Mouse (Mus musculus): ENCODE measurements around the gene Thbs3. TPM values are rescaled to one million over a fixed set of nuclear protein-coding genes. Genes with fewer than 3 reads are reported as not detected.

The Thbs3 gene
- total RNA-seq, 2 experiments from 2014 or later, result 7.7 to 11.4 TPM

GRCm38 (mm10) chr3:89251365-89251895 lies 36.5 kb downstream of the Thbs3 start:
- peak; percentile 52 to 77 for DNase-seq

- DNase-seq, result no peak
These were observed 40.0 kb downstream of the Thbs3 start for GRCm38 (mm10) chr3:89254994-89255393.

- DNase-seq, result no peak
These were observed 41.2 kb downstream of the Thbs3 start for GRCm38 (mm10) chr3:89256177-89256576.

GRCm38 (mm10) chr3:89259076-89259475 lies 44.1 kb downstream of the Thbs3 start, which contains the start of gene Dpm3:
Gene Dpm3, plus strand, starts transcription at chr3:89259358.
- no peak for DNase-seq

GRCm38 (mm10) chr3:89260211-89260610 lies 45.2 kb downstream of the Thbs3 start:
- no peak for DNase-seq

GRCm38 (mm10) chr3:89262417-89262816 lies 47.4 kb downstream of the Thbs3 start:
- DNase-seq, result peak in 1 of 2 experiments; percentile 23

- peak; percentile 81 to 84 for DNase-seq
These were observed 51.5 kb downstream of the Thbs3 start for GRCm38 (mm10) chr3:89266439-89266893.

GRCm38 (mm10) chr3:89268916-89269315 lies 53.9 kb downstream of the Thbs3 start:
- no peak for DNase-seq

- DNase-seq, result peak; percentile 94 to 95
These were observed 55.2 kb downstream of the Thbs3 start, which contains the start of gene Slc50a1 for GRCm38 (mm10) chr3:89270051-89270755. Gene Slc50a1, minus strand, starts transcription at chr3:89270570.

GRCm38 (mm10) chr3:89270891-89271290 lies 55.9 kb downstream of the Thbs3 start:
- peak; percentile 76 to 81 for DNase-seq

- no peak for DNase-seq
These were observed 56.8 kb downstream of the Thbs3 start for GRCm38 (mm10) chr3:89271760-89272159.

GRCm38 (mm10) chr3:89276061-89276460 lies 61.1 kb downstream of the Thbs3 start:
- no peak for DNase-seq

Small RNA genes lying within 50 kb of the gene (microRNA-seq; reads per million reads assigned to microRNA genes)
- gene Mir92b, result 19.4 reads per million, percentile 33 among the genes with 10 or more reads in this experiment

Other genes with a start within 250 kb of the Thbs3 start
- gene Rusc1, start 121.9 kb upstream of the Thbs3 start, total RNA-seq (2021), result 10 to 100 TPM; 26.9 to 30.8 TPM
- gene Gm43738, start 114.1 kb upstream of the Thbs3 start, total RNA-seq (2021), result under 1 TPM in 1 of 2 experiments, not detected in 1; 0.17 TPM
- gene Fdps, start 113.2 kb upstream of the Thbs3 start, total RNA-seq (2021), result 100 to 1,000 TPM; 353 to 497 TPM
- not detected for gene Pklr, start 79.0 kb upstream of the Thbs3 start, total RNA-seq (2021)
- gene Hcn3, start 55.0 kb upstream of the Thbs3 start, total RNA-seq (2021), result 1 to 10 TPM; 1.9 to 9.7 TPM
- gene Clk2, start 50.4 kb upstream of the Thbs3 start, total RNA-seq (2021), result 10 to 100 TPM; 55.2 to 55.7 TPM
- 10 to 100 TPM; 77.5 to 96.1 TPM for gene Scamp3, start 37.7 kb upstream of the Thbs3 start, total RNA-seq (2021)
- gene Fam189b, start 32.0 kb upstream of the Thbs3 start, total RNA-seq (2021), result 10 to 100 TPM; 13.5 to 17.1 TPM
- 10 to 100 TPM; 64.2 to 70.6 TPM for gene Gba, start 12.3 kb upstream of the Thbs3 start, total RNA-seq (2021)
- gene Mtx1, start 11.9 kb downstream of the Thbs3 start, total RNA-seq (2021), result 100 to 1,000 TPM; 136 to 165 TPM
- under 1 TPM in 1 of 2 experiments, not detected in 1; 0.56 TPM for gene Muc1, start 13.9 kb downstream of the Thbs3 start, total RNA-seq (2021)
- 100 to 1,000 TPM; 114 to 139 TPM for gene Krtcap2, start 30.8 kb downstream of the Thbs3 start, total RNA-seq (2021)
- 1 to 10 TPM; 1.3 to 1.6 TPM for gene Trim46, start 31.1 kb downstream of the Thbs3 start, total RNA-seq (2021)
- 100 to 1,000 TPM; 117 to 130 TPM for gene Dpm3, start 44.2 kb downstream of the Thbs3 start, total RNA-seq (2021)
- 10 to 100 TPM; 42.0 to 47.7 TPM for gene Slc50a1, start 55.4 kb downstream of the Thbs3 start, total RNA-seq (2021)
- 10 to 100 TPM in 1 of 2 experiments, 1 to 10 TPM in 1; 9.8 to 12.5 TPM for gene Efna1, start 66.0 kb downstream of the Thbs3 start, total RNA-seq (2021)
- under 1 TPM; 0.23 to 0.53 TPM for gene Efna3, start 107.8 kb downstream of the Thbs3 start, total RNA-seq (2021)
- 1 to 10 TPM in 1 of 2 experiments, under 1 TPM in 1; 0.93 to 1.3 TPM for gene Efna4, start 122.8 kb downstream of the Thbs3 start, total RNA-seq (2021)
- 10 to 100 TPM; 45.9 to 79.9 TPM for gene Adam15, start 134.8 kb downstream of the Thbs3 start, total RNA-seq (2021)
- gene Dcst2, start 146.8 kb downstream of the Thbs3 start, total RNA-seq (2021), result under 1 TPM; 0.20 to 0.56 TPM
- gene Dcst1, start 150.1 kb downstream of the Thbs3 start, total RNA-seq (2021), result under 1 TPM in 1 of 2 experiments, not detected in 1; 0.56 TPM
- 10 to 100 TPM; 71.9 to 85.2 TPM for gene Zbtb7b, start 179.6 kb downstream of the Thbs3 start, total RNA-seq (2021)
- gene Lenep, start 187.6 kb downstream of the Thbs3 start, total RNA-seq (2021), result 1 to 10 TPM in 1 of 2 experiments, under 1 TPM in 1; 0.40 to 1.3 TPM
- gene Flad1, start 196.7 kb downstream of the Thbs3 start, total RNA-seq (2021), result 10 to 100 TPM; 23.3 to 30.0 TPM
- 10 to 100 TPM; 25.1 to 36.1 TPM for gene Cks1b, start 203.2 kb downstream of the Thbs3 start, total RNA-seq (2021)
- 10 to 100 TPM; 89.6 to 93.7 TPM for gene Shc1, start 203.3 kb downstream of the Thbs3 start, total RNA-seq (2021)
- gene Pygo2, start 215.0 kb downstream of the Thbs3 start, total RNA-seq (2021), result 10 to 100 TPM; 35.0 to 40.6 TPM
- gene Pbxip1, start 221.5 kb downstream of the Thbs3 start, total RNA-seq (2021), result 10 to 100 TPM; 47.9 to 56.9 TPM
- 10 to 100 TPM; 25.2 to 36.2 TPM for gene Pmvk, start 239.4 kb downstream of the Thbs3 start, total RNA-seq (2021)

All from adrenal gland, postnatal 36 days (tissue).